Mouse (Mus musculus) neural tube, embryonic 14.5 days (tissue): ENCODE measurements at regions not wholly inside any gene's neighbourhood (a gene's known extent, or its start where the extent isn't known, plus 50 kb on each side); places are given as distances from the start of the nearest gene placed in this dataset.

ENCODE experiments used
- ATAC-seq: fragments of 200-750 bp; cut with Nextera tagmentation; 2 replicates; pipeline ENCODE4 v1.8.0; 2017; ENCODE audit warnings: low read depth, mild to moderate bottlenecking, moderate TSS enrichment, moderate library complexity
- H3K27ac ChIP-seq: fragments of 300-500 bp; sonication (generic); 2 replicates; pipeline ENCODE4 v1.5.1; 2014; ENCODE audit warnings: low read depth, mild to moderate bottlenecking, control low read depth, low read length, moderate library complexity, mixed read lengths
- H3K27me3 ChIP-seq: fragments of 300-500 bp; sonication (generic); 2 replicates; pipeline ENCODE4 v1.6.1; 2014; ENCODE audit warnings: low read length; ENCODE audit not compliant: control insufficient read depth, insufficient read depth
- H3K36me3 ChIP-seq: fragments of 300-500 bp; sonication (generic); 2 replicates; pipeline ENCODE4 v1.6.1; 2014; ENCODE audit warnings: low read length, mixed read lengths; ENCODE audit not compliant: control insufficient read depth, insufficient read depth
- H3K4me1 ChIP-seq: fragments of 300-500 bp; sonication (generic); 2 replicates; pipeline ENCODE4 v1.6.1; 2014; ENCODE audit warnings: low read length; ENCODE audit not compliant: control insufficient read depth, insufficient read depth
- H3K4me2 ChIP-seq: fragments of 300-500 bp; sonication (generic); 2 replicates; pipeline ENCODE4 v1.6.1; 2014; ENCODE audit warnings: mild to moderate bottlenecking, low read depth, low read length, control low read depth
- H3K4me3 ChIP-seq: fragments of 300-500 bp; sonication (generic); 2 replicates; pipeline ENCODE4 v1.5.1; 2014; ENCODE audit warnings: low read depth, low read length, control low read depth, mixed read lengths
- H3K9ac ChIP-seq: fragments of 300-500 bp; sonication (generic); replicated peaks from 2 replicates; pipeline ENCODE4 v1.6.1; 2014; ENCODE audit warnings: low read depth, mild to moderate bottlenecking, control low read depth, low read length, mixed read lengths
- H3K9me3 ChIP-seq: fragments of 300-500 bp; sonication (generic); 2 replicates; pipeline ENCODE4 v1.6.1; 2016; ENCODE audit warnings: low read length; ENCODE audit not compliant: control insufficient read depth
- WGBS: fragments of 180-500 bp; shearing (Covaris S2); extraction: QIAGEN DNeasy Blood & Tissue Kit; methylation state at CpG from one replicate; pipeline ENCODE4 v1.1.7; 2014; 5-methylcytosine and 5-hydroxymethylcytosine counted together

DNA sequence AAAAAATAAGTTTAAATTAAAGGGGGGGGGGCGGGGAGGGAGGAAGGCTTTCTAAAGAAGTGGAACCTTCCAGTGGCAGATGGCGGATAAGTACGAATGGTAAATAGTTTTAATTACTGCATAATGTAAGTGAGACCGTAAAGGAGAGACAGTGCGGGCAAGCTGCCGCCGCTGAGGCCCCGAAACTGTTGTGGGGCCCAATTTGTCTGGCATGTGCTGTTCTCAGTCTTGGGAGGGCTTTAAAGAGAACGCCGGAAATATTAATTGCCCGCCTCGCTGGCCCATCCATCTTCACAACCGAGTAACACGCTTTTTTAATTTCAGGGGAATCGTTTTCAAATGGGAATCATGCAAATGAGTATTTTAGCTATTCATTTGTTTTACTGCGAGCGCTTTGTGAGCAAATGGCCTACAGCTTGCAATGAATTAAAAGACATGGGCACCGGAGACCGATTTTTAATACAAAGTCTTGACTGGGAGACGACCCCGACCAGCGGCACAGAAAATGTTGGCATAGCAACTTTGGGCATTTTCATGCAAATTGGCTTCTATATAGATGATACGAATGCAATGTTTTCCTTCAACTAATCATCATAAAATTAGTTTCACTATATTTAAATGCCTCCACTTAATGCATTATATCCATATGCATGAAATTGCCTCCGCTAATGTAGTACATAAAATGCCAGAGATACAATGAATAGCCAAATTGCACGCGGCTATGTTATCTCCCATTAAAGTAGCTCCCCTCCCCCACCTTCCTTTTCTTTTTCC lies 122.9 kb upstream of the Smad3 start:
- H3K4me2 ChIP-seq: peak overlapping the region; percentile 38
- peak overlapping the region; percentile 25; the same call in 1 of the 2 replicates for H3K27ac ChIP-seq
- no peaks in the 10 kb centered on the region for H3K36me3 ChIP-seq
- H3K4me3 ChIP-seq: no peak overlapping the region
- WGBS: 8% methylated on average over 26 of the region's 26 CpGs
- H3K4me1 ChIP-seq: peaks cover 36% of the 10 kb centered on the region
- 0 out of 2 replicates have a peak, but pooled peaks cover under 1% of the 10 kb centered on the region for H3K27me3 ChIP-seq
- H3K9ac ChIP-seq: no peak overlapping the region
- no peaks in the 10 kb centered on the region for H3K9me3 ChIP-seq
- ATAC-seq: peak; percentile 39

DNA sequence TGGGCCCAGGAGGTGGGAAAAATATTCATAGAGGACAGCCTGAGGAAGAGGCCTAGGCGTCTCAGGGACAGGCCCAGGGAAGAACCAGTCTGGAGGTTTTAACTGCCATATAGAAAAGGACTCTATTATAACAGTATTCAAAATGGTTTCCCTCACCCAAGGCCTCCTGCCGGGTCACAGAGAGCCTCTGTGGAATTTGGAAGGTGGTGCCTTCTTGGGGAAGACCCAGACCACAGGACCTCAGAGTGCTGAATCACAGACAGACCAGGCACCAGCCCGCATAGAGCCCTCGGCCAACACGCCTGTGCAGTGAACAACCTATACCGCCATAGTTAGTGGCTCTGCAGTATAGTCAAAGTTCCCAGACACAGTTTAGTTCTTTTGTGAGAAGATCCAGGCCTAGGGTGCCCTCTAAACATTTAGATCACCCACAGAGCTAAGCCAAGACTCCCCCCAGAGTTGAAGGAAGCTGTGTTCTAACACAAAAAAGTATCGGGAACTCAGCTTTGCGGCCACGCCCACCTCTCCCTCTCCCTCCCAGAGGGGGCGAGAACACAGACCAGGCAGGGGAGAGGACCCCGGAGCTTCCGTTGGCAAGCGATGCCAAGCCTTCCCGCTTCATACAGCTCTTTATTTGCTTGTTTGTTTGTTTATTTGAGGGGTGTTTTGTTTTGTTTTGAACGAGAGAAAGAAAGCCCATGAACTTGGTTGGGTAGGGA lies 122.1 kb upstream of the Smad3 start:
- peaks cover 37% of the 10 kb centered on the region for H3K4me1 ChIP-seq
- peak overlapping the region; percentile 38; the same call in 1 of the 2 replicates for H3K4me2 ChIP-seq
- WGBS: 14% methylated on average over 15 of the region's 15 CpGs
- no peak overlapping the region for H3K4me3 ChIP-seq
- peak overlapping the region; percentile 75 for H3K27ac ChIP-seq
- no peak overlapping the region for H3K9ac ChIP-seq
- H3K27me3 ChIP-seq: no peaks in the 10 kb centered on the region
- no peaks in the 10 kb centered on the region for H3K36me3 ChIP-seq
- no peaks in the 10 kb centered on the region for H3K9me3 ChIP-seq
- 0 out of 2 replicates have a peak, but pooled peaks have one; percentile 10 for ATAC-seq

- Histone ChIP-seq H3K4me3 (no peak overlapping the region), H3K4me2 (no peak overlapping the region), H3K36me3 (no peaks in the 10 kb centered on the region), H3K27me3 (no peaks in the 10 kb centered on the region), H3K9me3 (no peaks in the 10 kb centered on the region), H3K9ac (no peak overlapping the region), H3K27ac (no peak overlapping the region), H3K4me1 (peaks cover 37% of the 10 kb centered on the region)
- ATAC-seq: no peak
- 66% methylated on average over 7 of the region's 7 CpGs for WGBS
Observed at GRCm38 (mm10) chr9:63877864-63878263, 120.1 kb upstream of the Smad3 start.

DNA sequence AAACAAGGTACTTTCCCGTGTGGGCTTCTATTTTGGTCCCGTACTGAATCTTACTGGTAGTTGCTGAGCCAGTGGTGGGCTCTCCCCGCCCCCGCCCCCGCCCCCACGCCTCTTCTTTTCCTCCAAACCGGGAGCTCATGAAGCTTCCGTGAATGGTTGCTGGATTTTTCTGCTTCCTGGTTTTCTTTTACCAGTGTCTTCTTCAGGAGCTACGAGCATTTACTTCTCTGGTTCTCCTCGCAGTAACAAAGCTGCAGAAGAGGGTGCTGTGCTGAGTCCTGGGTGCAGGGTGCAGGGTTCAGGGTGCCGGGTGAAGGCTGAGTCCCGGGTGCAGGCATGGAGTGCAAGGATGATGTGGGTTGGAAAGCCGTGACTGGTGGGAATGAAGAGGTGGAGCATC lies 119.1 kb upstream of the Smad3 start:
- Histone ChIP-seq H3K27ac (peak overlapping the region; percentile 34; the same call in 1 of the 2 replicates), H3K9ac (no peak overlapping the region), H3K36me3 (no peaks in the 10 kb centered on the region), H3K27me3 (no peaks in the 10 kb centered on the region), H3K9me3 (no peaks in the 10 kb centered on the region), H3K4me2 (peak overlapping the region; percentile 6; the same call in 1 of the 2 replicates), H3K4me3 (no peak overlapping the region), H3K4me1 (peaks cover 37% of the 10 kb centered on the region)
- ATAC-seq: no peak
- WGBS: 40% methylated on average over 13 of the region's 13 CpGs

DNA sequence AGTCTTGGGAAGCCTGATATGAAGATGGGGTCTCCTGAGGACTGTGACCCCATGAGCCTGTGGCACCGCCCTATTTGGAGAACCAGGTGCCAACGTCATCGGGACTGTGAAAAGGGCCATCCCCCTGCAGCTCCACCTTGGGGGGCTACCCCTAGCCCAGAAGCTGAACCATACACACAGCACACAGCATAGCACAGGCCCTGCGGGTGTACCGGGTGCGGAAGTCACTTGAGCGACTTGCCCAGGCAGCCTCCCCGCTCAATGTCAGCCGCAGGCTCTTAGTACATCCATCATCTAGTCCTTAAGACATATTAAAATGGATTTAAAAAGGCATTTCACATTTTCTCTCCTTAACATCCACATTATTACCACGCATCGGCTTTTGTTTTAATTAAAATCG lies 118.2 kb upstream of the Smad3 start:
- ATAC-seq: peak; percentile 36; the same call in 1 of the 2 replicates
- H3K27ac ChIP-seq: no peak overlapping the region; the same call in 1 of the 2 replicates

DNA sequence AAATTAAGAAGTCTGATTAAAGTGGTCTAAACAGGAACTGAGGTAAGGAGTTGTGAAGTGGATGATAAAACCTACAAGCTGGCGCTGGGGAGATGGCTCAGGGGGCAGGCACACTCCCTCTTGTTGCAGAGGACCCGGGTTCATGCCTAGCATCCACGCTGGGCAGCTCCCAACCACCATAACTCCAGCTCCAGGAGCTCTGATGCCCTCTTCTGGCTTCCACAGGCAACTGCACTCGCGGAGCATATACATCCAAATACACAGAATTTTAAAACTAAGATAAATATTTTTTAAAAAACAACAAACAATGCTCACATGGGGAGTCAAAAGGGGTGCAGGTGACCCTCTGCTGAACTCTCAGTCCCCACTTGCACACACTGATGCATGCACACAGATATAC lies 117.4 kb upstream of the Smad3 start:
- 82% methylated on average over 5 of the region's 5 CpGs for WGBS
- Histone ChIP-seq H3K27me3 (no peaks in the 10 kb centered on the region), H3K4me2 (no peak overlapping the region), H3K36me3 (no peaks in the 10 kb centered on the region), H3K9ac (no peak overlapping the region), H3K4me3 (no peak overlapping the region), H3K4me1 (peaks cover 27% of the 10 kb centered on the region), H3K9me3 (no peaks in the 10 kb centered on the region), H3K27ac (no peak overlapping the region)
- ATAC-seq: no peak

More for the DNA sequence above, 118.2 kb upstream of the Smad3 start:
- H3K4me2 ChIP-seq: no peak overlapping the region
- no peaks in the 10 kb centered on the region for H3K9me3 ChIP-seq
- no peaks in the 10 kb centered on the region for H3K27me3 ChIP-seq
- H3K4me3 ChIP-seq: no peak overlapping the region
- H3K36me3 ChIP-seq: no peaks in the 10 kb centered on the region
- peaks cover 29% of the 10 kb centered on the region for H3K4me1 ChIP-seq
- 53% methylated on average over 12 of the region's 12 CpGs for WGBS
- H3K9ac ChIP-seq: no peak overlapping the region

GRCm38 (mm10) chr9:63864350-63864749 lies 106.6 kb upstream of the Smad3 start:
- H3K9ac ChIP-seq: no peak overlapping the region
- H3K36me3 ChIP-seq: no peaks in the 10 kb centered on the region
- no peaks in the 10 kb centered on the region for H3K9me3 ChIP-seq
- peak; percentile 60; the same call in 1 of the 2 replicates for ATAC-seq
- peaks cover 3% of the 10 kb centered on the region; the same call in 1 of the 2 replicates for H3K4me1 ChIP-seq
- H3K4me2 ChIP-seq: no peak overlapping the region
- no peak overlapping the region for H3K4me3 ChIP-seq
- no peaks in the 10 kb centered on the region for H3K27me3 ChIP-seq
- WGBS: 12% methylated on average over 11 of the region's 11 CpGs
- no peak overlapping the region for H3K27ac ChIP-seq

DNA sequence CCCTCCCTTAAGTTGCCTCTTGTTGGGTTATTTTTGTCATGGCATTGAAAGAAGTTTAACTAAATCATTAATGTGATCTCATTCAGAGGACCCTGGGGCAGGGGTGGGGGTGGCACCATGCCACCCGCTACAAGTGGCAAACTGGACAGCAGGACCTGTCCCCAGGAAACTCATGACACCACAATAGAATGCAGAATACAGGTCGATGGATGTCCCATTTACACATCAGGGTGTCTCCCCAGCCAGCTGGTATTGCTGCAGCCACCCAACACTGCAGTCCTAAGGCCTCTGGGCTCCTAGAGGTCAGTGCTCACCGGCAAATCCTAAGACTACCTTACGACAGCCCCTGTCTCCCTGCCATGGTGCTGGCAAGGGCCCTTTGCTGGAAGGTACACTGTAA lies 105.5 kb upstream of the Smad3 start:
- H3K4me1 ChIP-seq: peaks cover 3% of the 10 kb centered on the region; the same call in 1 of the 2 replicates
- 64% methylated on average over 4 of the region's 4 CpGs for WGBS
- no peak for ATAC-seq

GRCm38 (mm10) chr9:63862427-63862826 lies 104.6 kb upstream of the Smad3 start:
- H3K4me3 ChIP-seq: no peak overlapping the region
- peaks cover 3% of the 10 kb centered on the region; the same call in 1 of the 2 replicates for H3K4me1 ChIP-seq
- WGBS: 39% methylated on average over 6 of the region's 6 CpGs
- H3K9me3 ChIP-seq: no peaks in the 10 kb centered on the region
- no peak overlapping the region for H3K4me2 ChIP-seq
- H3K9ac ChIP-seq: no peak overlapping the region
- H3K27ac ChIP-seq: no peak overlapping the region
- H3K27me3 ChIP-seq: no peaks in the 10 kb centered on the region
- H3K36me3 ChIP-seq: no peaks in the 10 kb centered on the region
- 0 out of 2 replicates have a peak, but pooled peaks have one; percentile 34 for ATAC-seq

More for the DNA sequence above, 105.5 kb upstream of the Smad3 start:
- Histone ChIP-seq H3K36me3 (no peaks in the 10 kb centered on the region), H3K9me3 (no peaks in the 10 kb centered on the region), H3K4me3 (no peak overlapping the region), H3K27ac (no peak overlapping the region), H3K27me3 (no peaks in the 10 kb centered on the region), H3K4me2 (no peak overlapping the region), H3K9ac (no peak overlapping the region)
